Mouse (Mus musculus): ENCODE results near the gene Vmn1r131. TPM values are rescaled to one million over a fixed set of nuclear protein-coding genes. Genes with fewer than 3 reads are reported as not detected.
"Not testable (repeated sequence)": the region's sequence is repeated elsewhere in the genome, so short reads cannot be mapped to it uniquely, and the experiment has no call there.

The Vmn1r131 gene
- not detected for polyA plus RNA-seq (2017; shearing (Covaris generic))

- not testable (repeated sequence) for ATAC-seq
Measured at GRCm38 (mm10) chr7:21545990-21546389, at the start of gene Vmn1r131. Gene Vmn1r131 (minus strand): TSS chr7:21546090.

GRCm38 (mm10) chr7:21511480-21511879 lies 34.4 kb downstream of the Vmn1r131 start, which contains the start of gene Vmn1r130:
Gene Vmn1r130 (plus strand): TSS chr7:21511780.
- ATAC-seq: not testable (repeated sequence)

Other genes with a start within 250 kb of the Vmn1r131 start
- not detected for gene Vmn1r126, start 244.6 kb downstream of the Vmn1r131 start, polyA plus RNA-seq (2017; shearing (Covaris generic))
- gene Vmn1r127, start 226.2 kb downstream of the Vmn1r131 start, polyA plus RNA-seq (2017; shearing (Covaris generic)): not detected
- not detected for gene Vmn1r128, start 196.7 kb downstream of the Vmn1r131 start, polyA plus RNA-seq (2017; shearing (Covaris generic))
- not detected for gene Vmn1r129, start 184.8 kb downstream of the Vmn1r131 start, polyA plus RNA-seq (2017; shearing (Covaris generic))
- not detected for gene Gm6882, start 113.3 kb downstream of the Vmn1r131 start, polyA plus RNA-seq (2017; shearing (Covaris generic))
- not detected for gene Vmn1r130, start 34.3 kb downstream of the Vmn1r131 start, polyA plus RNA-seq (2017; shearing (Covaris generic))
- not detected for gene Vmn1r132, start 68.0 kb upstream of the Vmn1r131 start, polyA plus RNA-seq (2017; shearing (Covaris generic))
- not detected for gene Gm4175, start 215.4 kb upstream of the Vmn1r131 start, polyA plus RNA-seq (2017; shearing (Covaris generic))